Mouse (Mus musculus): ENCODE measurements at regions not wholly inside any gene's neighbourhood (a gene's known extent, or its start where the extent isn't known, plus 50 kb on each side); places are given as distances from the start of the nearest gene placed in this dataset.

GRCm38 (mm10) chr1:184411066-184411465 lies 321.4 kb downstream of the Hlx start:
- no peak for DNase-seq (ENCODE audit: extremely low read depth, low read depth, low spot score)

- DNase-seq (ENCODE audit: extremely low read depth, low read depth, low spot score): no peak
Measured at GRCm38 (mm10) chr1:184409986-184410385, 322.4 kb downstream of the Hlx start.

- peak; percentile 88 for DNase-seq (ENCODE audit: extremely low read depth, low read depth, low spot score)
Measured at GRCm38 (mm10) chr1:184402985-184403384, 329.4 kb downstream of the Hlx start.

DNA sequence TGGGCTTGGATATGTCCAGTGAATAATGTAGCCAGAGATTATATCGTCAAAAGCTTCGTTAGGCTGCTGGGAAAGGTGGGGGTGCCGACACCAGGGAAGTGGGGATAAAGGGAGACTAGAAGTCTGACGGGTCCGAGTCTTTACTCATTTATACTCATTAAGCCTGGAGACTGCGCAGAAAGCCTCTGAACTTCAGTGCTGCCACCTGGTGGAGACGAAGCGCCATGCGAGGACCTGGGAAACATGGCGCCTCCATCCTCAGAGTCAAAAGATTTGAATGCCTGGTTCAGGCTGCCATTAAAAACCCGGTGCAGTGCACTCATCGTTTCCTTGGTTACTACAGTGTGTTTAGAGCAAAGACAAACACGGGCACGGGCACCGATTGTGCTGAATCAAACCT lies 337.2 kb downstream of the Hlx start:
- DNase-seq (ENCODE audit: extremely low read depth, low read depth, low spot score): no peak

DNA sequence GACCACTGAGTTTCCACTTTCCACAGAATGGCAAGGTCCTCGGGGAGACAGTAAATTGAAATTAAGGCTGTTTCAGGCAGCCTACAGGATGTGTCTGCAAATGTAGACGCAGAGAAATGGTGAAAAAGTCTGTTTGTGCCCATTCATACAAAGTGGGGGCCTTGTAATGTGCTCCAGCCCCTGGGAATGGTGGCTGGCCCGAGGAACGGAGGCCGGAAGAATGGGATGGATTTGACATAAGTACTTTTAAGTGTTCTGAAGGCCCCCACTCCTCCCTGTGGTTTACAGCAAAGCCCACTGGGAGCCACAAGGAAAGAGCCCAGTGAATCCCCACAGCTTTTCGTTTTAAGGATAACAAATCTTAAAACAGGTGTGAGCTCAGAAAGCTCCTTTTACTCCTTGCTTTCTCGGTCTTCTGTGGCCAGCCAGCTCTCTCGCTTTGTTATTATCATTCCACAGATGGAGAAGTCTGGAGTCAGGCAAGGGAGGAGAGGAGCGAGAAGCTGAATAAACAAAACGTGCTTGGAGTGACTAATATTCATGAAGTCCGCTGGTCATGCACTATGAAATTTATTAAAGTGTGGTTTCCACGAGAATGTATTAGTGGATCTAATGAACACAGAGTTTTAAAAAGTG lies 337.7 kb downstream of the Hlx start:
- DNase-seq (ENCODE audit: extremely low read depth, low read depth, low spot score): no peak

- no peak for DNase-seq (ENCODE audit: extremely low read depth, low read depth, low spot score)
Measured at GRCm38 (mm10) chr1:184384088-184384823, 348.2 kb downstream of the Hlx start.

- no peak for DNase-seq (ENCODE audit: extremely low read depth, low read depth, low spot score)
Measured at GRCm38 (mm10) chr1:184378665-184379064, 344.6 kb upstream of the 1700056E22Rik start.

GRCm38 (mm10) chr1:184365026-184365425 lies 330.9 kb upstream of the 1700056E22Rik start:
- no peak for DNase-seq (ENCODE audit: extremely low read depth, low read depth, low spot score)

GRCm38 (mm10) chr1:184358226-184358568 lies 324.1 kb upstream of the 1700056E22Rik start:
- DNase-seq (ENCODE audit: extremely low read depth, low read depth, low spot score): no peak

DNA sequence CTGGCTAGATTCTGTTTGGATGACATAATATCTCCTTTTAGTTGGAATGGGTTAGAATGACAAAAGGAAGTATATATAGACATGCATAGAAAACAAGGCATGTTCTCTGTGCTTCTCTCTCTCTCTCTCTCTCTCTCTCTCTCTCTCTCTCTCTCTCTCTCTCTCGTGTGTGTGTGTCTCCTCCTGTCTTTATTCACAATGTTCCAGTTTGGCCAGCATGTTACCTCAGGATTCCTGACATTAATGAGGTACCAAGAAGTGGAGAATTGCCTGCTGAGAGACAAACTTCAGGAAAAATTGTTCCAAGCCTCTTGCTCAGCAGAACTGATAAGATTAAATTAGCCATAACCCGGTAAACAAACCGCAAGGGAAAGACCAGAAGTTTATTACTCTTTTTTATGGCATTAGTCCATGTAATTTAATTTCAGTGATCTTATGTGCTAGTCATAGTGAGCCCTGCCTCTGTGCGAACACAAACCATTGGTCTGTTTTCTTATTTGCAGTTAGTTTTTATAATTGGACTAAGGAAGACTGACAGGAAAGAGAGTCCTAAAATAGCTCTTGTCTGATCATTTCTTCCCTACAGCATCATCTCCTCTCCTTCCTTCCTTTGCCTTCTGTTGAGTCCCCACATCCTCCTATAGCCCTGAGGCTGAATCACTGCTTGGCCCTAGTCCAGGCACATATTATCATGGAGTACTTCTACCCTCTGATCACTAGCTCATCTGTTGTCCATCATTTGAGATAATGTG lies 323.5 kb upstream of the 1700056E22Rik start:
- DNase-seq (ENCODE audit: extremely low read depth, low read depth, low spot score): no peak

GRCm38 (mm10) chr1:184353832-184354449 lies 319.8 kb upstream of the 1700056E22Rik start:
- DNase-seq (ENCODE audit: extremely low read depth, low read depth, low spot score): no peak

DNA sequence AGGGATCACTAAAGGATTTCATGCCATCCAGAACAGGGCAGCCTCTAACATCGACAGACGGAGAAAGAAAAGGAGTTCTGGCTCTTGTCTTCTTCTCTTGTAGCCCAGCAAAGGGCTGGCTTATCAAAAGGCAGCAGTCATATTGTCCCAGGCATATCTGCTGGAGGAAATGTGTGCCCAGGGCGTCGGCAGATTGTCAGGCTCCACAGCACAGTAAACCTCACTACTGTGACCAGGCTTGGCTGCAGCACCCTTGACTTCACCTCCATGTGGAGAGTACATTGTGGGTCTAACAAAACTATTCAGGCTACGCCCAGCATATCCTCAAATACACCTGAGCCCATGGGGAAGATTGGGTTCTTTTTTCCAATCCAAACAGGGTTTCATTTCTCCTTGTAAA lies 317.7 kb upstream of the 1700056E22Rik start:
- no peak for DNase-seq (ENCODE audit: extremely low read depth, low read depth, low spot score)

DNA sequence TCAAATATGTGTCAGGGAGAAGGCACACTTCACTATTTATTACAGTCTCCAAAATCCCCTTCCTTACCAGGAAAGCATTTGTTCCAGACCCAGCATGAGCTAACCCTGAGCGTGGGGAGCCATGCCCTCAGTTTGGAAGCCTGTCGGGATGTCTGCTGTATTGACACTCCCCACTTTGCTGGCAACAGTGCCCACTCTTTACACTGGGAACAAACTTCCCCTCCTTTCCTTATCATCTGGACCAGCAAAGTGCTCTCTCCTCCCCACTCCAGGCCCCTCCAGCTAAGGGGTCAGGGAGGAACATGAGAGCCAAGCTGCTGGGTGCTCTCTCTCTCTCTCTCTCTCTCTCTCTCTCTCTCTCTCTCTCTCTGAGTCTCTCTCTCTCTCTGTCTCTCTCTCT lies 310.7 kb upstream of the 1700056E22Rik start:
- DNase-seq (ENCODE audit: extremely low read depth, low read depth, low spot score): no peak

DNA sequence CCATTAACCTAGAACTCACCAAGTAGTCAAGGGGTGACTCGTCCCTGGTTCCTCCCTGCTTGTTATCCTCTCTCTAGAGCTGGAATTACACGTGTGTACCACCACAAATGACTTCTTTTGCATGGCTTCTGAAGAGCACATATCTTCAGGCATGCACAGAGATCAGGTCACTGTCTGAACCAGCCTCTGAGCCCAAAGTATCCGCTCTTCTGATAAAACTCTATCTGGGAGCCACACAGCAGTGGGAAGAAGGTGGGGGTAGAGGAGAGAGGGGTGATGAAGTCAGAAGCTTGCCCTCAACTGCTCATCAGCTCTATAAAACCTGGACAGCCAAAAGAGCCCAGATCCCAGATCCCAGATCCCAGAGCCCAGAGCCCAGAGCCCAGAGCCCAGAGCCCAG lies 301.9 kb upstream of the 1700056E22Rik start:
- DNase-seq (ENCODE audit: extremely low read depth, low read depth, low spot score): no peak

- no peak for DNase-seq (ENCODE audit: extremely low read depth, low read depth, low spot score)
Measured at GRCm38 (mm10) chr1:184335281-184335680, 301.2 kb upstream of the 1700056E22Rik start.

DNA sequence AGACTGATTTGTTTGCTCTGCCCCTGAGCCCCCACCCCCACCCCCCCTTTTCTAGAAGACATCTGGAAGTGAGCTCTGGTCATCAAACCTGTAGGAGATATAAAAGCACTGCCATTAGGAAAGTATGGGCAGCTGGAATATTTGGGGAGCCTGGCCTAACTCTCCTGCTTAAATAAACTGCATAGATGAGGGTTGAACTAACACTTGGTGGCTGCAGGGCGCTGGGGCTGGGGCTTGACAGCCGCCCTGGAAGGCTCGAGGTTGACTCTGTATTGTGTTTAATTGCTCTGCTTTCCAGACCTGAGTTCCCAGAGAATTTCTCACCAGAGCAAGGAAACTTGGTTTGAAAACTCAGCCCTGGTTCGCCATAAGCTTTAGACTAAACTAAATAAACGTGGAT lies 300.7 kb upstream of the 1700056E22Rik start:
- DNase-seq (ENCODE audit: extremely low read depth, low read depth, low spot score): no peak

- DNase-seq (ENCODE audit: extremely low read depth, low read depth, low spot score): no peak
Measured at GRCm38 (mm10) chr1:184333086-184333485, 299.0 kb upstream of the 1700056E22Rik start.

GRCm38 (mm10) chr1:184330516-184331350 lies 296.6 kb upstream of the 1700056E22Rik start:
- DNase-seq (ENCODE audit: extremely low read depth, low read depth, low spot score): no peak

DNA sequence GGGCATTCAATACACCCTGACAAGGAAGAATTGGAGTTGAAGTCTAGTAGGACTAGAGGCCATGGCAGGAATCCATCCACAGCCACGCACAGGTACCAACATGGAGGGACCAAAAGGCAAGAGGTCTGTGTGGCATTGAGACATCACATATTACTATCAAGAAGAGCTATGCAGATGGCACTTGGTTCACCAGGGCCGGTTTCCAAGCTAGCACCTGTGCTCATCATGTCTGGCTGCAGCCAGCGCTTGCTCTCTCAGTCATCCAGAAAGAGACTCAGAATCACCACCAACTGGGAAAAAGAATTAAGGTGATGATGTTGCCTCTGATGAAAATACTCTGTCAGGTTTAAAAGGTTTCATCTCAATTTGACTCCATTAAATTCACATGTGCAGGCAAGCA lies 292.1 kb upstream of the 1700056E22Rik start:
- no peak for DNase-seq (ENCODE audit: extremely low read depth, low read depth, low spot score)

- DNase-seq (ENCODE audit: extremely low read depth, low read depth, low spot score): no peak
Measured at GRCm38 (mm10) chr1:184324234-184324633, 290.1 kb upstream of the 1700056E22Rik start.

All from fat pad, adult 2 months (tissue).